Mouse (Mus musculus) intestine, embryonic 14.5 days (tissue): ENCODE measurements around the gene Zfp11. TPM values are rescaled to one million over a fixed set of nuclear protein-coding genes. Genes with fewer than 3 reads are reported as not detected.
A peak's percentile ranks its signal among the peaks of the same experiment; 100 is the strongest.
"Not testable (repeated sequence)": the region's sequence is repeated elsewhere in the genome, so short reads cannot be mapped to it uniquely, and the experiment has no call there.

Source experiments
- ATAC-seq: fragments of 200-750 bp; cut with Nextera tagmentation; replicated peaks from 2 replicates; pipeline ENCODE4 v1.8.0; 2017; ENCODE audit warnings: low read depth, moderate number of reproducible peaks, moderate TSS enrichment, moderate library complexity; ENCODE audit not compliant: low FRiP score, low TSS enrichment
- DNase-seq: peaks from one replicate; pipeline ENCODE4 v3.0.0-alpha.2; 2018; ENCODE audit warnings: low spot score
- H3K27ac ChIP-seq: fragments of 300-500 bp; sonication (generic); 2 replicates; pipeline ENCODE4 v1.5.1; 2014; ENCODE audit warnings: low read depth, mild to moderate bottlenecking, control low read depth
- H3K27me3 ChIP-seq: fragments of 300-500 bp; sonication (generic); replicated peaks from 2 replicates; pipeline ENCODE4 v1.6.1; 2014; ENCODE audit warnings: low read length, control low read depth; ENCODE audit not compliant: control insufficient read depth, insufficient read depth
- H3K36me3 ChIP-seq: fragments of 300-500 bp; sonication (generic); 2 replicates; pipeline ENCODE4 v1.6.1; 2014; ENCODE audit warnings: low read length, control low read depth; ENCODE audit not compliant: control insufficient read depth, insufficient read depth
- H3K4me1 ChIP-seq: fragments of 300-500 bp; sonication (generic); replicated peaks from 2 replicates; pipeline ENCODE4 v1.6.1; 2014; ENCODE audit warnings: low read length, control low read depth, mixed read lengths; ENCODE audit not compliant: control insufficient read depth, insufficient read depth
- H3K4me2 ChIP-seq: fragments of 300-500 bp; sonication (generic); 2 replicates; pipeline ENCODE4 v1.6.1; 2014; ENCODE audit warnings: low read length
- H3K4me3 ChIP-seq: fragments of 300-500 bp; sonication (generic); 2 replicates; pipeline ENCODE4 v1.5.1; 2014; ENCODE audit warnings: low read depth, low read length, control low read depth, mixed read lengths
- H3K9ac ChIP-seq: fragments of 300-500 bp; sonication (generic); 2 replicates; pipeline ENCODE4 v1.6.1; 2014; ENCODE audit warnings: mild to moderate bottlenecking, low read length
- H3K9me3 ChIP-seq: fragments of 300-500 bp; sonication (generic); 2 replicates; pipeline ENCODE4 v1.6.1; 2016; ENCODE audit warnings: low read length, control low read depth; ENCODE audit not compliant: control insufficient read depth
- WGBS: fragments of 180-500 bp; shearing (Covaris S2); extraction: QIAGEN DNeasy Blood & Tissue Kit; methylation state at CpG from one replicate; pipeline ENCODE4 v1.1.7; 2014; 5-methylcytosine and 5-hydroxymethylcytosine counted together
- polyA plus RNA-seq: library from polyadenylated mRNA; unstranded; fragments of >200 nt; fragmentation: Nextera tagmentation; extraction: Ambion mirVana; gene quantifications from 2 replicates; pipeline ENCODE4 v1.2.1, GENCODE M21; 2014

The Zfp11 gene
- polyA plus RNA-seq, 1 experiment from 2014 or later: 4.0 TPM

DNA sequence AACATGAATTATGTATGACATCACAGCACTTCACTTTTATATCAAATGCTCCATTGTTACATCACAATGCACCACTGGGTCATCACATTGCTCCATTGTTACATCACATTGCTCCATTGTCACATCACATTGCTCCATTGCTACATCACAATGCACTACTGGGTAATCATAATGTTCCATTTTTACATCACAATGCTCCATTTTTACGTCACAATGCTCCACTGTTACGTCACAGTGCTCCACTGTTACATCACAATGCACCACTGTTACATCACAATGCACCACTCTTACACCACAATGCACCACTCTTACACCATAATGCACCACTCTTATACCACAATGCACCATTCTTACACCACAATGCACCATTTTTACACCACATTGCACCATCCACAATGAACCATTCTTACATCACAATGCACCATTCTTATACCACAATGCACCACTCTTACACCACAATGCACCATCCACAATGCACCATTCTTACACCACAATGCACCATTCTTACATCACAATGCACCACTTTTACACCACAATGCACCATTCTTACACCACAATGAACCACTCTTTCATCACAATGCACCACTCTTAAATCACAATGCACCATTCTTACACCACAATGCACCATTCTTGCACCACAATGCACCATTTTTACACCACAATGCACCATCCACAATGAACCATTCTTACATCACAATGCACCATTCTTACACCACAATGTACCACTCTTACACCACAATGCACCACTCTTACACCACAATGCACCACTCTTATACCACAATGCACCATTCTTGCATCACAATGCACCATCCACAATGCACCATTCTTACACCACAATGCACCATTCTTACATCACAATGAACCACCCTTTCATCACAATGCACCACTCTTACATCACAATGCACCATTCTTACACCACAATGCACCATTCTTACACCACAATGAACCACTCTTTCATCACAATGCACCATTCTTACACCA lies 37.3 kb downstream of the Zfp11 start:
- not testable (repeated sequence) for H3K36me3 ChIP-seq
- 82% methylated on average over 2 of the region's 2 CpGs for WGBS

DNA sequence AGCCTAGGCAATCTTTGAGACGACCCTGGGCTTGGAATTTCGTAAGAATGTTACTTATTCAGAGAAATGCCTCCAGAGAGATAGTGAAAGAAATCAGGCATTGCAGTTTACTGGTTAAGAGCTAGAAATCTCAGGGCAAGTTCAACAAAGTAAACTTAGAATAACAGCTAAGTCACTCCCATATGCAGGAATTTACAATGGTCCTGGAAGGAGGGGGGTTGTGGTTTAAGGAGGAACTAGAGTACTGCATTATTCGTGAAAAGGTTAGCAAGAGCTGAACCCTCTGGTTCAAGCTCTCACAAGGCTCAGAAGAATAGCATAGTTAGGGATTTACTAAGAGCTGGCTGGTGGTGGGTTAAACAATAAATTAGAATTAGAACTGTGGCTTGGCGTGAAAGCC lies 43.3 kb downstream of the Zfp11 start:
- H3K9me3 ChIP-seq, H3K27ac ChIP-seq, H3K4me1 ChIP-seq, H3K9ac ChIP-seq, ATAC-seq, H3K4me2 ChIP-seq, H3K27me3 ChIP-seq, H3K4me3 ChIP-seq, DNase-seq, H3K36me3 ChIP-seq: not testable (repeated sequence)
- whole genome bisulfite sequencing: 75% methylated on average over 4 of the region's 4 CpGs

More for the DNA sequence above, 37.3 kb downstream of the Zfp11 start:
- not testable (repeated sequence) for DNase-seq, H3K4me2 ChIP-seq, ATAC-seq, H3K4me1 ChIP-seq, H3K9me3 ChIP-seq, H3K27me3 ChIP-seq, H3K27ac ChIP-seq, H3K9ac ChIP-seq, H3K4me3 ChIP-seq

- no peaks in the 10 kb centered on the region for H3K9me3 ChIP-seq
- WGBS: 85% methylated on average over 6 of the region's 6 CpGs
- ATAC-seq (no peak), DNase-seq (no peak)
- H3K9ac ChIP-seq: no peak overlapping the region
- H3K36me3 ChIP-seq: no peaks in the 10 kb centered on the region
- H3K4me2 ChIP-seq: no peak overlapping the region
- H3K4me1 ChIP-seq: no peaks in the 10 kb centered on the region
- no peak overlapping the region for H3K4me3 ChIP-seq
- H3K27me3 ChIP-seq: no peaks in the 10 kb centered on the region
- H3K27ac ChIP-seq: no peak overlapping the region
Measured at GRCm38 (mm10) chr5:129626099-129626498, 43.8 kb downstream of the Zfp11 start.

DNA sequence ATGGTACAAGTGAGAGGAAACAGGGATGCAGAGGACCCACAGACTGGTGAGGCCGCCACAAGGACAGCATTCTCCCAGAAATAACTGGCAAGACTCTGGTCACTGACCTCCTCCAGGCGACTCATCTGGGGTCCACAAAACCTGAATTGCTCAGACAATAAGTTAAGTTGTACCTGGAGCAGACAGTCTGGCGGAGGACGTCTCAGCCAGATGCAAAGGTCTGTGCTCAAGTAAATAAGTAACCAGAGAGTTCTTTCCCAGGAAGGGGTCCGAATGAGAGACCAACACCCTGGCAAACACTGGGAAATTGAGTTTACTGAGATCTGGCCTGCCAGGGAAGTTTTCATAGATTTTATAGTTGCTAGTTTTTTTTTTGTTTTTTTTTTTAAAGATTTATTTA lies 48.5 kb downstream of the Zfp11 start:
- Histone ChIP-seq H3K4me3 (no peak overlapping the region), H3K36me3 (no peaks in the 10 kb centered on the region), H3K4me1 (no peaks in the 10 kb centered on the region), H3K27ac (no peak overlapping the region), H3K27me3 (no peaks in the 10 kb centered on the region), H3K4me2 (no peak overlapping the region), H3K9ac (no peak overlapping the region), H3K9me3 (no peaks in the 10 kb centered on the region)
- ATAC-seq: no peak
- 69% methylated on average over 5 of the region's 5 CpGs for WGBS
- DNase-seq: no peak

DNA sequence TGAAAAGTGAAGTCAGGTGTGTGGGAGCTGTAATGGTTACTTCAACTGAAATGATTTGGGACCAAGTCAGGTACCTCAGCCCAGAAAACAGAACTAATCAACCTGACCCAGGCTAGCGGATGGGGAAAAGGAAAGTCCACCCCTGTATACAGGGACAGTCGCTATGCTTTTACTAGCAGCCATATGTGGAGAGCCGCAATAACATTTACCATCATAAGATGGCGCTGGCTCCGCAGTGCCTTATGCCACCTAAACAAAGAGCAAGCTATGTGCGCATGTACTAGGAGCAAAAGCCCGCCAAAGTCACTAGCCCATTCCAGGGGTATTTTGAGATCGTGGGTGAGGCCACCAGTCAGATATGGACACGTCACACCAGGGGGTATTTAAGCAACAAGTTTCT lies 49.3 kb downstream of the Zfp11 start:
- not testable (repeated sequence) for H3K4me1 ChIP-seq, H3K27ac ChIP-seq, DNase-seq, H3K4me2 ChIP-seq, H3K36me3 ChIP-seq, H3K27me3 ChIP-seq, H3K9ac ChIP-seq, H3K4me3 ChIP-seq, ATAC-seq, H3K9me3 ChIP-seq
- 58% methylated on average over 9 of the region's 9 CpGs for WGBS

DNA sequence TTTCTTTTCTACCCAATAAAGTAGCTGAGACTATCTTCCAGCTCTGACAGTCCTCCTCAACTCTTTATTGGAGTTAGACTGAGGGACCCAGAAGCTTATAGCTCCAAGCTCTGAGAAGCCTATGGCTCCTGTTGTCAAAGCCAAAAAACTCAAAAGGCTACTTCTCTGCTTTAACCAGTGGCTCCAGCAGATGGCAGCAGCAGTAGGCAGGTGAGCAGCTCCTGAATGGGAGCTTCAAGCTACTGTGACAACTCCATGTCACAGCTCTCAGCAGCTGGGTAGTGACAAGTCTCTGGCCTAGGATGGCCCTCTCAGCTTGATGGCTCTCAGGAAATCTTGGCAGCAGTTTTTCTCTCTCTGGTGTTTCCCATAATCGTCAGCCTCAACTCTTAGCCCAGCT lies 58.8 kb downstream of the Zfp11 start:
- H3K4me1 ChIP-seq: no peaks in the 10 kb centered on the region
- peak; percentile 86 for DNase-seq

GRCm38 (mm10) chr5:129607476-129607875 lies 62.4 kb downstream of the Zfp11 start:
- H3K27me3 ChIP-seq: no peaks in the 10 kb centered on the region
- H3K9me3 ChIP-seq: no peaks in the 10 kb centered on the region
- no peak overlapping the region for H3K4me2 ChIP-seq
- no peak for ATAC-seq
- H3K36me3 ChIP-seq: 0 out of 2 replicates have a peak, but pooled peaks cover 3% of the 10 kb centered on the region
- no peak for DNase-seq
- H3K4me3 ChIP-seq: no peak overlapping the region
- H3K4me1 ChIP-seq: no peaks in the 10 kb centered on the region
- 77% methylated on average over 8 of the region's 8 CpGs for WGBS
- no peak overlapping the region for H3K9ac ChIP-seq
- no peak overlapping the region for H3K27ac ChIP-seq

More for the DNA sequence above, 58.8 kb downstream of the Zfp11 start:
- H3K9me3 ChIP-seq: no peaks in the 10 kb centered on the region
- 0 out of 2 replicates have a peak, but pooled peaks cover 3% of the 10 kb centered on the region for H3K36me3 ChIP-seq
- no peaks in the 10 kb centered on the region for H3K27me3 ChIP-seq
- no peak overlapping the region for H3K4me3 ChIP-seq
- WGBS: 20% methylated on average over 1 of the region's 1 CpGs
- no peak overlapping the region for H3K27ac ChIP-seq
- H3K4me2 ChIP-seq: no peak overlapping the region
- H3K9ac ChIP-seq: no peak overlapping the region
- ATAC-seq: no peak
